Mouse (Mus musculus) MEL (cell line): ENCODE measurements around the gene Sipa1l3. TPM values are rescaled to one million over a fixed set of nuclear protein-coding genes. Genes with fewer than 3 reads are reported as not detected.

ENCODE experiments used
- DNase-seq: peaks from one replicate; pipeline ENCODE4 v3.0.0; 2011; ENCODE audit warnings: low read depth, low spot score
- H3K27ac ChIP-seq: 2 replicates; pipeline ENCODE4 v1.5.1; 2012; ENCODE audit warnings: low read depth, mild to moderate bottlenecking, control low read depth, low read length, moderate library complexity; ENCODE audit not compliant: control insufficient read depth
- H3K27me3 ChIP-seq, 2 experiments: fragments of 150-350 bp in 1 of 2; sonication (generic) in 1 of 2; 2 replicates each; pipeline ENCODE4 v1.6.1; 2012; ENCODE audit warnings: low read length in 2 of 2, mild to moderate bottlenecking in 2 of 2, improper control_type of control experiment in 1 of 2, moderate library complexity in 1 of 2; ENCODE audit not compliant: insufficient read depth in 2 of 2, control insufficient read depth in 1 of 2
- H3K36me3 ChIP-seq, 2 experiments: 2 replicates each; pipeline ENCODE4 v1.6.1; 2012 to 2014; ENCODE audit warnings: low read length in 2 of 2, improper control_type of control experiment in 1 of 2, inconsistent platforms in 1 of 2, mild to moderate bottlenecking in 1 of 2; ENCODE audit not compliant: insufficient read depth in 2 of 2, control insufficient read depth in 1 of 2
- H3K4me1 ChIP-seq, 2 experiments: fragments of 150-350 bp in 1 of 2; sonication (generic) in 1 of 2; 2 replicates each; pipeline ENCODE4 v1.6.1; 2012; ENCODE audit warnings: low read length in 2 of 2, improper control_type of control experiment in 1 of 2, mild to moderate bottlenecking in 1 of 2; ENCODE audit not compliant: insufficient read depth in 2 of 2, control insufficient read depth in 1 of 2
- H3K4me3 ChIP-seq, 2 experiments: fragments of 150-350 bp in 1 of 2; sonication (generic) in 1 of 2; 2 replicates each; pipeline ENCODE4 v1.5.1; 2012; ENCODE audit warnings: low read depth in 2 of 2, low read length in 2 of 2, mild to moderate bottlenecking in 2 of 2, moderate library complexity in 2 of 2, control low read depth in 1 of 2, improper control_type of control experiment in 1 of 2; ENCODE audit not compliant: control insufficient read depth in 1 of 2, insufficient read depth in 1 of 2
- H3K79me2 ChIP-seq: 2 replicates; pipeline ENCODE4 v1.6.1; 2012; ENCODE audit warnings: mild to moderate bottlenecking, low read length, moderate library complexity; ENCODE audit not compliant: control insufficient read depth, poor library complexity, insufficient read depth
- H3K9ac ChIP-seq: 2 replicates; pipeline ENCODE4 v1.6.1; 2012; ENCODE audit warnings: low read depth, mild to moderate bottlenecking, control low read depth, low read length, moderate library complexity; ENCODE audit not compliant: control insufficient read depth, poor library complexity, severe bottlenecking
- H3K9me3 ChIP-seq: fragments of 150-350 bp; sonication (generic); replicated peaks from 2 replicates; pipeline ENCODE4 v1.6.1; 2012; ENCODE audit warnings: mild to moderate bottlenecking, low read length, improper control_type of control experiment, moderate library complexity; ENCODE audit not compliant: insufficient read depth
- BHLHE40 ChIP-seq: IDR thresholded peaks from 2 replicates; pipeline ENCODE4 v1.6.1; 2012; ENCODE audit warnings: low read depth, mild to moderate bottlenecking, inconsistent platforms, low read length, improper control_type of control experiment, borderline replicate concordance
- CTCF ChIP-seq, 3 experiments: IDR thresholded peaks in 2 of 3; conservative IDR thresholded peaks in 1 of 3; 2 replicates each; pipeline ENCODE4 v1.5.1; 2011 to 2012; ENCODE audit warnings: low read length in 3 of 3, low read depth in 2 of 3, mild to moderate bottlenecking in 2 of 3, improper control_type of control experiment in 1 of 3, inconsistent platforms in 1 of 3, mixed read lengths in 1 of 3, moderate library complexity in 1 of 3; ENCODE audit not compliant: control insufficient read depth in 1 of 3, insufficient read depth in 1 of 3, poor library complexity in 1 of 3, severe bottlenecking in 1 of 3
- ETS1 ChIP-seq: IDR thresholded peaks from 2 replicates; pipeline ENCODE4 v1.6.1; 2012; ENCODE audit warnings: low read depth, mild to moderate bottlenecking, inconsistent platforms, low read length, improper control_type of control experiment, moderate library complexity
- GABPA ChIP-seq: IDR thresholded peaks from 2 replicates; pipeline ENCODE4 v1.6.1; 2012; ENCODE audit warnings: low read depth, mild to moderate bottlenecking, inconsistent platforms, low read length, improper control_type of control experiment, moderate library complexity
- HCFC1 ChIP-seq: IDR thresholded peaks from 2 replicates; pipeline ENCODE4 v1.6.1; 2012; ENCODE audit warnings: low read depth, mild to moderate bottlenecking, inconsistent platforms, low read length, improper control_type of control experiment, moderate library complexity
- MAFK ChIP-seq: IDR thresholded peaks from 2 replicates; pipeline ENCODE4 v1.6.1; 2011; ENCODE audit warnings: low read depth, mild to moderate bottlenecking, low read length, improper control_type of control experiment, borderline replicate concordance
- MEF2A ChIP-seq: IDR thresholded peaks from 2 replicates; pipeline ENCODE4 v1.6.1; 2014; ENCODE audit warnings: low read depth, mild to moderate bottlenecking, inconsistent platforms, low read length, improper control_type of control experiment; ENCODE audit not compliant: poor library complexity, insufficient replicate concordance, severe bottlenecking; ENCODE audit errors: extremely low read depth
- MXI1 ChIP-seq: IDR thresholded peaks from 2 replicates; pipeline ENCODE4 v1.6.1; 2011; ENCODE audit warnings: mild to moderate bottlenecking, low read depth, low read length, improper control_type of control experiment
- MYB ChIP-seq: IDR thresholded peaks from 2 replicates; pipeline ENCODE4 v1.6.1; 2011; ENCODE audit warnings: mild to moderate bottlenecking, low read depth, low read length, improper control_type of control experiment
- NELFE ChIP-seq: IDR thresholded peaks from 2 replicates; pipeline ENCODE4 v1.6.1; 2011; ENCODE audit warnings: low read depth, low read length, improper control_type of control experiment
- POLR2A ChIP-seq, 2 experiments: IDR thresholded peaks; 2 replicates each; pipeline ENCODE4 v1.6.1; 2011 to 2012; ENCODE audit warnings: low read length in 2 of 2, mild to moderate bottlenecking in 2 of 2, control low read depth in 1 of 2, improper control_type of control experiment in 1 of 2, low read depth in 1 of 2, moderate library complexity in 1 of 2; ENCODE audit not compliant: control insufficient read depth in 1 of 2, insufficient read depth in 1 of 2, poor library complexity in 1 of 2
- POLR2AphosphoS2 ChIP-seq: IDR thresholded peaks from 2 replicates; pipeline ENCODE4 v1.6.1; 2011; ENCODE audit warnings: low read length, improper control_type of control experiment
- POLR2AphosphoS5 ChIP-seq: IDR thresholded peaks from 2 replicates; pipeline ENCODE4 v1.6.1; 2012; ENCODE audit warnings: low read depth, borderline replicate concordance, mild to moderate bottlenecking, inconsistent platforms, low read length, moderate library complexity, mixed read lengths
- RAD21 ChIP-seq: IDR thresholded peaks from 2 replicates; pipeline ENCODE4 v1.6.1; 2011; ENCODE audit warnings: mild to moderate bottlenecking, low read depth, low read length, improper control_type of control experiment
- TBP ChIP-seq: IDR thresholded peaks from 2 replicates; pipeline ENCODE4 v1.8.0; 2011; ENCODE audit warnings: low read depth, low read length, improper control_type of control experiment
- TCF12 ChIP-seq: IDR thresholded peaks from 2 replicates; pipeline ENCODE4 v1.6.1; 2014; ENCODE audit warnings: low read depth, mild to moderate bottlenecking, inconsistent platforms, low read length, improper control_type of control experiment, moderate library complexity
- UBTF ChIP-seq: IDR thresholded peaks from 2 replicates; pipeline ENCODE4 v1.6.1; 2012; ENCODE audit warnings: low read depth, mild to moderate bottlenecking, inconsistent platforms, low read length, improper control_type of control experiment, moderate library complexity, borderline replicate concordance; ENCODE audit not compliant: insufficient read depth
- ZKSCAN1 ChIP-seq: IDR thresholded peaks from 2 replicates; pipeline ENCODE4 v1.6.1; 2012; ENCODE audit warnings: low read depth, mild to moderate bottlenecking, inconsistent platforms, low read length, improper control_type of control experiment, moderate library complexity
- ZMIZ1 ChIP-seq: IDR thresholded peaks from 2 replicates; pipeline ENCODE4 v1.6.1; 2012; ENCODE audit warnings: low read depth, mild to moderate bottlenecking, inconsistent platforms, low read length, improper control_type of control experiment, moderate library complexity
- polyA plus RNA-seq, 2 experiments: library from polyadenylated mRNA; stranded (reverse) in 1 of 2; unstranded in 1 of 2; fragments of >175 nt in 1 of 2; fragments of >200 nt in 1 of 2; gene quantifications; 2 replicates each; pipeline versions ENCODE4 v1.2.1 to v1.2.4; 2012; ENCODE audit warnings: low replicate concordance in 2 of 2, low read depth in 1 of 2; ENCODE audit not compliant: insufficient read length in 2 of 2, insufficient read depth in 1 of 2, missing spikeins in 1 of 2
- total RNA-seq: library from RNA; depleted of rRNA; stranded (reverse); fragments of 300-350 nt; gene quantifications from 2 replicates; pipeline ENCODE4 v1.2.3, GENCODE M21; 2012

Sipa1l3 gene
- total and polyA plus RNA-seq, 3 experiments: 14.9 to 49.4 TPM; not detected in 1

DNA sequence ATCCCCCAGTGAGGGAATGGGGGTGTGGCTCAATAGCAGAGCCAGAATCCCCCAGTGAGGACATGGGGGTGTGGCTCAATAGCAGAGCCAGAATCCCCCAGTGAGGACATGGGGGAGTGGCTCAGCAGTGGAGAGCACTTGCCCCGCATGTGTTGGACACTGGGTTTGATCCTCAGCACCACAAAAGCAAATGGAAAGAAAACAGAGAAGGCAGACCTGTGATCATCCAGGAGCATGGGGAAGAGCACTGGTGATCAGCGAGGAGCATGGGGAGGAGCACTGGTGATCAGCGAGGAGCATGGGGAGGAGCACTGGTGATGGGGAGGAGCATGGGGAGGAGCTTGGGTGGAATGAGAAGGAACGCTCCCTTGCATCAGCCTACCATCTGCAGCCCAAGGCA is 98.6 kb downstream of the Sipa1l3 start:
- TF ChIP-seq ZMIZ1 (no peak), GABPA (no peak), MAFK (no peak), RAD21 (no peak), MXI1 (no peak), ZKSCAN1 (no peak), CTCF (IDR thresholded peaks at IDR 0.05 in 2 of 3, conservative IDR thresholded peaks at IDR 0.05 in 1 of 3; ENCODE audit: control insufficient read depth in 1 of 3, insufficient read depth in 1 of 3, low read depth in 2 of 3, low read length in 3 of 3, poor library complexity in 1 of 3, severe bottlenecking in 1 of 3) (no peak), ETS1 (no peak), NELFE (no peak), UBTF (no peak), BHLHE40 (no peak), POLR2AphosphoS5 (no peak), MEF2A (no peak), TBP (no peak), POLR2A (IDR thresholded peaks at IDR 0.05; ENCODE audit: control insufficient read depth in 1 of 2, insufficient read depth in 1 of 2, low read depth in 1 of 2, low read length in 2 of 2, poor library complexity in 1 of 2) (no peak)
- Histone ChIP-seq H3K4me3 (no peak overlapping the region), H3K36me3 (no peaks in the 10 kb centered on the region), H3K9me3 (no peaks in the 10 kb centered on the region), H3K27ac (no peak overlapping the region), H3K27me3 (no peaks in the 10 kb centered on the region), H3K79me2 (no peaks in the 10 kb centered on the region), H3K9ac (no peak overlapping the region), H3K4me1 (no peaks in the 10 kb centered on the region)
- no peak for DNase-seq

DNA sequence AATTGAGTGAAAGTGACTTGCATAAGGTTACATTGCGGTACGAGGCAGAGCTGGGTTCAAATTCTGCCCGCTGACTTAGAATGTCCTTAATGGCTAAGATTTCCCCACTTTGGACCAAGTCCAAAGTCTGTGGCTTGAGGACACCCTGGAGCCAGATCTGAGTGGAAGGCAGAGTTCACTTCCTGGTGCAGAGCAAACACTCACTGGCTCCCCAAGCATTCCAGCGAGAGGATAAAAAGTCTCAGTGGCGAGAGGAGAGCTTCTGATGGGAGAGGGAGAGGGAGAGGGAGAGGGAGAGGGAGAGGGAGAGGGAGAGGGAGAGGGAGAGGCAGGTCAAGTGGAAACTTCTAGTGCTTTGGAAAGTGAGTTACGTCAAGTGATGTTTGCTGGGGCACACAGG is 100.2 kb downstream of the Sipa1l3 start:
- Histone ChIP-seq H3K4me3 (no peak overlapping the region), H3K9ac (no peak overlapping the region), H3K4me1 (no peaks in the 10 kb centered on the region), H3K27me3 (no peaks in the 10 kb centered on the region), H3K27ac (no peak overlapping the region), H3K79me2 (no peaks in the 10 kb centered on the region), H3K36me3 (no peaks in the 10 kb centered on the region), H3K9me3 (no peaks in the 10 kb centered on the region)
- TF ChIP-seq HCFC1: no peak
- TF ChIP-seq TCF12: no peak
- no peak for TF ChIP-seq MYB
- TF ChIP-seq POLR2AphosphoS2: no peak
- no peak for DNase-seq
